9 mouse cellular contexts compared by ENCODE assay signal in the genomic region with DNA sequence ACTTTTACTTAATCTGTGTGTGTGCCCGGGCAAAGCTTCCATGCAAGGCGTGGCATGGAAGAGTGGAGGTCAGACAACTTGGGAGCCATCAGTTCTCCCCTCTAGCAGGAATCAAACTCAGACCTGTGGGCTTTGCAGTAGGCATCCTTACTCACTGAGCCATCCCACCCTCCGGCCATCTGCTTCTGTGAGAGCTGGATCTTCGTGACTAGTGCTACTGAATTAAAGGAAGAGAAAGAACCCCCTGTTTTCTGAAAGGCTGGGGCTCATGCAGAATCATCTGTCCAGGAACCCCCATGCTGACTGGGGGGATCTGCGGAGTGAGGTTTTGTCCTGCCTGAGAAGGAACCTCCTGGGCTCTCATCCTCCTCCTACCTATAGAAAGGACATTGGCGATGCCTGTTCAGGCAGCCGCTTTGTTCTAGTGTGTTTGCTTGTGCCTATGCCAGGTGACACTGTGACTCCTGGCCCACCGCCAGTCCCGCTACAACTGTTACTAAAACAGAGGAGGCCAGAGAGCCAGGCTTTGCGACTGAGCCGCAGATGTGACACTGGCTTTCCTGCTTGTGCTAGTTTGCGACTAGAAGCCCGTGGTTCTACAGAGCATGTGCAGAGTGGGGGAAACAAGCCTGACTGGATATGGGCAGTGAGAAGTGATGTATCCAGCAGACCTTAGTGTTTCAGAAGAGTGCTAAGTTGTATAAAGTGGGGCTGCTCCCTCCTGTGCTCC.
DNase-seq lines count a peak whose midpoint lies in the region; ATAC-seq and TF ChIP-seq lines count a peak whose summit lies in the region.
"Had no signal": no experiment of that assay in that cellular context is flagged by ENCODE, and none has a peak within 500 bp of the region (broad histone marks: within the 10 kb centered on the region; RNA-seq: fewer than 3 reads in every experiment).

No protein-coding gene starts in this region.

- peak overlapping the region; percentile 16; the same call in 1 of the 2 replicates for H3K9ac ChIP-seq in ES-E14 (ENCODE audit: insufficient read depth, low read depth, low read length, poor library complexity, severe bottlenecking)
- H3K9ac ChIP-seq in heart, embryonic 14.5 days (ENCODE audit: low read length) = 0 out of 2 replicates have a peak overlapping the region, but pooled peaks have one; percentile 31
- H3K9ac ChIP-seq in midbrain, embryonic 16.5 days (ENCODE audit: low read depth, low read length) = peak overlapping the region; percentile 49; the same call in 1 of the 2 replicates
- H3K9ac ChIP-seq: liver, embryonic 13.5 days had no signal

- H3K27ac ChIP-seq in ES-E14 (ENCODE audit: insufficient read depth, low read depth, low read length, poor library complexity, severe bottlenecking) = no peak overlapping the region
- peak overlapping the region in 1 of 2 experiments; percentile 48; a peak in 2 of 4 replicates for H3K27ac ChIP-seq in heart, embryonic 14.5 days (replicated peaks in 1 of 2; ENCODE audit: control insufficient read depth in 1 of 2, insufficient read depth in 1 of 2, low read depth in 2 of 2, low read length in 2 of 2)
- peak overlapping the region; percentile 84 for H3K27ac ChIP-seq in midbrain, embryonic 16.5 days (ENCODE audit: low read length)
- H3K27ac ChIP-seq: liver, embryonic 13.5 days had no signal

- H3K4me2 ChIP-seq in heart, embryonic 14.5 days (ENCODE audit: low read length) = peak overlapping the region; percentile 39
- H3K4me2 ChIP-seq in midbrain, embryonic 16.5 days (ENCODE audit: low read length) = no peak overlapping the region; the same call in 1 of the 2 replicates
- H3K4me2 ChIP-seq: liver, embryonic 13.5 days had no signal

- H3K4me1 ChIP-seq in ES-E14 (ENCODE audit: control insufficient read depth in 2 of 2, insufficient read depth in 2 of 2, low read length in 2 of 2, poor library complexity in 1 of 2) = peaks cover 6 to 10% of the 10 kb centered on the region in 2 experiments; a peak in 3 of 4 replicates
- H3K4me1 ChIP-seq in heart, embryonic 14.5 days (ENCODE audit: control insufficient read depth in 2 of 2, insufficient read depth in 2 of 2, low read length in 2 of 2) = peaks cover 23 to 32% of the 10 kb centered on the region in 2 experiments
- H3K4me1 ChIP-seq in midbrain, embryonic 16.5 days (ENCODE audit: control insufficient read depth, insufficient read depth, low read length) = peaks cover 64% of the 10 kb centered on the region

- WGBS in heart, embryonic 14.5 days = 40% methylated on average over 13 of the region's 13 CpGs
- 62% methylated on average over 13 of the region's 13 CpGs for WGBS in midbrain, embryonic 16.5 days

- H3K27me3 ChIP-seq in heart, embryonic 14.5 days (ENCODE audit: control insufficient read depth, insufficient read depth, low read length) = no peaks in the 10 kb centered on the region
- H3K27me3 ChIP-seq in midbrain, embryonic 16.5 days (ENCODE audit: control insufficient read depth, insufficient read depth, low read depth, low read length) = no peaks in the 10 kb centered on the region
- H3K27me3 ChIP-seq: liver, embryonic 13.5 days had no signal

- DNase-seq in CD4-positive helper T cell, adult 2 months (ENCODE audit: low read depth, low spot score) = peak; percentile 62
- DNase-seq in ES-E14 (ENCODE audit: low read depth, low spot score) = no peak
- DNase-seq in cerebellum, postnatal 14 days = peak; percentile 83 to 88
- DNase-seq in kidney, postnatal 25 days = peak; percentile 85 to 88
- peak; percentile 57 to 75 for DNase-seq in thymus, postnatal 36 days
- no peak for DNase-seq in left cerebral cortex, adult 18-20 months (ENCODE audit: low spot score in 2 of 2)
- DNase-seq: liver, embryonic 13.5 days had no signal

- in situ Hi-C loops in ES-E14 (cut with MboI; ENCODE audit: low sequenced_read_pairs in 2 of 2, unreplicated experiment in 2 of 2) = no loop called here

- peak overlapping the region in 1 of 2 experiments; percentile 48; a peak in 1 of 4 replicates for H3K4me3 ChIP-seq in ES-E14 (ENCODE audit: insufficient read depth in 1 of 2, low read depth in 1 of 2, low read length in 2 of 2, poor library complexity in 1 of 2, severe bottlenecking in 1 of 2)
- H3K4me3 ChIP-seq in heart, embryonic 14.5 days (ENCODE audit: control insufficient read depth in 1 of 2, insufficient read depth in 1 of 2, low read depth in 1 of 2, low read length in 2 of 2) = no peak overlapping the region
- H3K4me3 ChIP-seq in midbrain, embryonic 16.5 days (ENCODE audit: low read depth, low read length) = no peak overlapping the region
- H3K4me3 ChIP-seq: liver, embryonic 13.5 days had no signal

- H3K9me3 ChIP-seq in ES-E14 (ENCODE audit: control insufficient read depth, insufficient read depth, low read depth, low read length) = no peaks in the 10 kb centered on the region
- H3K9me3 ChIP-seq in heart, embryonic 14.5 days (ENCODE audit: control insufficient read depth, low read length) = no peaks in the 10 kb centered on the region
- no peaks in the 10 kb centered on the region for H3K9me3 ChIP-seq in midbrain, embryonic 16.5 days (replicated peaks; ENCODE audit: control insufficient read depth, low read length, poor library complexity, severe bottlenecking)
- H3K9me3 ChIP-seq: liver, embryonic 13.5 days had no signal

- peak; percentile 62; the same call in 1 of the 2 replicates for ATAC-seq in heart, embryonic 14.5 days (ENCODE audit: insufficient number of reproducible peaks, insufficient read depth, low FRiP score, low read depth)
- ATAC-seq in midbrain, embryonic 16.5 days = peak; percentile 22

- no peaks in the 10 kb centered on the region for H3K36me3 ChIP-seq in ES-E14 (ENCODE audit: control insufficient read depth, insufficient read depth, low read length, poor library complexity, severe bottlenecking)
- H3K36me3 ChIP-seq in heart, embryonic 14.5 days (ENCODE audit: control insufficient read depth, insufficient read depth, low read length) = no peaks in the 10 kb centered on the region
- no peaks in the 10 kb centered on the region for H3K36me3 ChIP-seq in midbrain, embryonic 16.5 days (ENCODE audit: control insufficient read depth, insufficient read depth, low read length)
- H3K36me3 ChIP-seq: liver, embryonic 13.5 days had no signal

TF ChIP-seq in ES-E14, 5 proteins besides CTCF, POLR2A, EP300 and RAD21:
- TF ChIP-seq HCFC1 (IDR thresholded peaks at IDR 0.05; ENCODE audit: borderline replicate concordance, insufficient read depth, low read length) (no peak), MAFK (IDR thresholded peaks at IDR 0.05; ENCODE audit: insufficient read depth, low read depth, low read length) (no peak), ZC3H11A (IDR thresholded peaks at IDR 0.05; ENCODE audit: borderline replicate concordance, low read depth, low read length) (no peak), ZNF384 (IDR thresholded peaks at IDR 0.05; ENCODE audit: low read depth, low read length) (no peak), CHD2 (IDR thresholded peaks at IDR 0.05; ENCODE audit: low read depth, low read length) (no peak)

Comparison
In these comparisons a context has a peak if more than half of its experiments do, and no peak if none do; other contexts are left out.
1. DNase-seq: peak in CD4-positive helper T cell, adult 2 months (single experiment), cerebellum, postnatal 14 days (2 of 2), kidney, postnatal 25 days (2 of 2) and thymus, postnatal 36 days (2 of 2); none in ES-E14 (single experiment) and left cerebral cortex, adult 18-20 months (0 of 2).
2. Peak in every context shown above with its lines, with median percentiles within 50 percentile points of each other: H3K9ac ChIP-seq.